17 mouse cellular contexts compared by ENCODE assay signal in genomic region chr16:85290986-85291952, GRCm38 (mm10).
A peak's percentile ranks its signal among the peaks of the same experiment; 100 is the strongest.
DNase-seq lines count a peak whose midpoint lies in the region; ATAC-seq lines count a peak whose summit lies in the region.
"Had no signal": no experiment of that assay in that cellular context is flagged by ENCODE, and none has a peak within 500 bp of the region (broad histone marks: within the 10 kb centered on the region; RNA-seq: fewer than 3 reads in every experiment).

No protein-coding gene starts in this region.

- H3K9me3 ChIP-seq in midbrain, embryonic 11.5 days (ENCODE audit: control insufficient read depth, low read length) = no peaks in the 10 kb centered on the region
- no peaks in the 10 kb centered on the region for H3K9me3 ChIP-seq in midbrain, embryonic 10.5 days (replicated peaks)
- H3K9me3 ChIP-seq in midbrain, embryonic 12.5 days = no peaks in the 10 kb centered on the region
- H3K9me3 ChIP-seq: heart, embryonic 10.5 days; stomach, embryonic 15.5 days had no signal

- 87% methylated on average over 9 of the region's 9 CpGs for WGBS in midbrain, embryonic 11.5 days
- 86% methylated on average over 9 of the region's 9 CpGs for WGBS in midbrain, embryonic 10.5 days
- 80% methylated on average over 9 of the region's 9 CpGs for WGBS in midbrain, embryonic 12.5 days

- H3K27me3 ChIP-seq in midbrain, embryonic 11.5 days (ENCODE audit: control insufficient read depth, insufficient read depth, low read length) = no peaks in the 10 kb centered on the region
- no peaks in the 10 kb centered on the region for H3K27me3 ChIP-seq in midbrain, embryonic 10.5 days (ENCODE audit: low read depth, poor library complexity, severe bottlenecking)
- no peaks in the 10 kb centered on the region for H3K27me3 ChIP-seq in midbrain, embryonic 12.5 days
- H3K27me3 ChIP-seq: stomach, embryonic 15.5 days had no signal

- no peaks in the 10 kb centered on the region for H3K4me1 ChIP-seq in midbrain, embryonic 11.5 days (ENCODE audit: control insufficient read depth, insufficient read depth, low read length)
- H3K4me1 ChIP-seq in midbrain, embryonic 10.5 days = no peaks in the 10 kb centered on the region
- no peaks in the 10 kb centered on the region for H3K4me1 ChIP-seq in midbrain, embryonic 12.5 days
- H3K4me1 ChIP-seq: heart, embryonic 10.5 days; stomach, embryonic 15.5 days had no signal

- H3K4me2 ChIP-seq in midbrain, embryonic 11.5 days = no peak overlapping the region
- H3K4me2 ChIP-seq in midbrain, embryonic 12.5 days (replicated peaks) = no peak overlapping the region
- H3K4me2 ChIP-seq: stomach, embryonic 15.5 days had no signal

- ATAC-seq in midbrain, embryonic 11.5 days (ENCODE audit: low FRiP score) = peak; percentile 75
- peak; percentile 78 for ATAC-seq in midbrain, embryonic 12.5 days (ENCODE audit: low FRiP score, low read depth)
- ATAC-seq: CD4-positive, CD25-positive, alpha-beta regulatory T cell, adult 4 months; inflammation-experienced regulatory T-cells, adult 6 months had no signal

- DNase-seq in cerebellum, postnatal 10 days = peak; percentile 79 to 81
- DNase-seq in cerebellum, adult 9-10 months = no peak
- no peak for DNase-seq in midbrain, embryonic 11.5 days (ENCODE audit: low spot score, missing footprints)
- DNase-seq in midbrain, embryonic 10.5 days (ENCODE audit: low spot score) = no peak
- DNase-seq in retina, postnatal 1 day = peak; percentile 43
- DNase-seq in lung, postnatal 4 days = no peak
- no peak for DNase-seq in spleen, adult 12 weeks (ENCODE audit: low spot score)
- DNase-seq: cerebellum, postnatal 25 days; heart, postnatal 10 days; lung, adult 18-20 months; thymus, postnatal 25 days had no signal

- no peak overlapping the region for H3K4me3 ChIP-seq in midbrain, embryonic 11.5 days (ENCODE audit: low read depth, low read length)
- no peak overlapping the region for H3K4me3 ChIP-seq in midbrain, embryonic 10.5 days
- H3K4me3 ChIP-seq in midbrain, embryonic 12.5 days = no peak overlapping the region
- H3K4me3 ChIP-seq: heart, embryonic 10.5 days; stomach, embryonic 15.5 days had no signal

- H3K27ac ChIP-seq in midbrain, embryonic 11.5 days (ENCODE audit: low read depth, low read length) = no peak overlapping the region
- H3K27ac ChIP-seq in midbrain, embryonic 10.5 days (replicated peaks) = no peak overlapping the region
- H3K27ac ChIP-seq in midbrain, embryonic 12.5 days (replicated peaks) = no peak overlapping the region
- H3K27ac ChIP-seq: heart, embryonic 10.5 days; stomach, embryonic 15.5 days had no signal

- no peaks in the 10 kb centered on the region for H3K36me3 ChIP-seq in midbrain, embryonic 11.5 days (ENCODE audit: control insufficient read depth, insufficient read depth, low read length)
- H3K36me3 ChIP-seq in midbrain, embryonic 10.5 days = no peaks in the 10 kb centered on the region
- H3K36me3 ChIP-seq in midbrain, embryonic 12.5 days = no peaks in the 10 kb centered on the region
- H3K36me3 ChIP-seq: G1E; heart, embryonic 10.5 days; stomach, embryonic 15.5 days had no signal

- no peak overlapping the region for H3K9ac ChIP-seq in midbrain, embryonic 11.5 days (ENCODE audit: low read length)
- H3K9ac ChIP-seq in midbrain, embryonic 12.5 days (replicated peaks) = no peak overlapping the region
- H3K9ac ChIP-seq: stomach, embryonic 15.5 days had no signal

Comparison
In these comparisons a context has a peak if more than half of its experiments do, and no peak if none do; other contexts are left out.
1. DNase-seq: peak in cerebellum, postnatal 10 days (2 of 2) and retina, postnatal 1 day (single experiment); none in cerebellum, adult 9-10 months (single experiment), midbrain, embryonic 11.5 days (single experiment), midbrain, embryonic 10.5 days (single experiment), lung, postnatal 4 days (0 of 2) and spleen, adult 12 weeks (single experiment).